Mouse (Mus musculus) ES-E14 (cell line): ENCODE data around the gene Dapk2. TPM values are rescaled to one million over a fixed set of nuclear protein-coding genes. Genes with fewer than 3 reads are reported as not detected.

Experiments
- DNase-seq: peaks from one replicate; pipeline ENCODE4 v3.0.0-alpha.2; 2013; ENCODE audit warnings: low read depth, low spot score
- H3K27ac ChIP-seq: 2 replicates; pipeline ENCODE4 v1.5.1; 2012; ENCODE audit warnings: low read depth, mild to moderate bottlenecking, low read length, moderate library complexity, mixed read lengths; ENCODE audit not compliant: poor library complexity, insufficient read depth, severe bottlenecking
- H3K36me3 ChIP-seq: 2 replicates; pipeline ENCODE4 v1.6.1; 2012; ENCODE audit warnings: mild to moderate bottlenecking, low read length, moderate library complexity, mixed read lengths; ENCODE audit not compliant: control insufficient read depth, poor library complexity, insufficient read depth, severe bottlenecking
- H3K4me1 ChIP-seq, 2 experiments: fragments of 150-350 bp in 1 of 2; sonication (generic) in 1 of 2; 2 replicates each; pipeline ENCODE4 v1.6.1; 2012; ENCODE audit warnings: low read length in 2 of 2, mild to moderate bottlenecking in 1 of 2, mixed read lengths in 1 of 2; ENCODE audit not compliant: control insufficient read depth in 2 of 2, insufficient read depth in 2 of 2, poor library complexity in 1 of 2
- H3K4me3 ChIP-seq, 2 experiments: fragments of 150-350 bp in 1 of 2; sonication (generic) in 1 of 2; 2 replicates each; pipeline ENCODE4 v1.5.1; 2012; ENCODE audit warnings: low read length in 2 of 2, low read depth in 1 of 2, mild to moderate bottlenecking in 1 of 2, mixed read lengths in 1 of 2; ENCODE audit not compliant: insufficient read depth in 1 of 2, poor library complexity in 1 of 2, severe bottlenecking in 1 of 2
- H3K9ac ChIP-seq: 2 replicates; pipeline ENCODE4 v1.6.1; 2012; ENCODE audit warnings: low read depth, mild to moderate bottlenecking, low read length, mixed read lengths; ENCODE audit not compliant: poor library complexity, insufficient read depth, severe bottlenecking
- H3K9me3 ChIP-seq: fragments of 150-350 bp; sonication (generic); 2 replicates; pipeline ENCODE4 v1.6.1; 2012; ENCODE audit warnings: low read depth, mild to moderate bottlenecking, low read length; ENCODE audit not compliant: control insufficient read depth, insufficient read depth
- CHD2 ChIP-seq: IDR thresholded peaks from 2 replicates; pipeline ENCODE4 v1.6.1; 2014; ENCODE audit warnings: mild to moderate bottlenecking, low read depth, low read length, inconsistent platforms
- HCFC1 ChIP-seq: IDR thresholded peaks from 2 replicates; pipeline ENCODE4 v1.6.1; 2012; ENCODE audit warnings: low read length, inconsistent platforms, borderline replicate concordance; ENCODE audit not compliant: insufficient read depth
- MAFK ChIP-seq: IDR thresholded peaks from 2 replicates; pipeline ENCODE4 v1.6.1; 2014; ENCODE audit warnings: mild to moderate bottlenecking, low read depth, low read length, inconsistent platforms; ENCODE audit not compliant: insufficient read depth
- ZC3H11A ChIP-seq: IDR thresholded peaks from 2 replicates; pipeline ENCODE4 v1.6.1; 2012; ENCODE audit warnings: low read depth, mild to moderate bottlenecking, inconsistent platforms, low read length, borderline replicate concordance
- ZNF384 ChIP-seq: IDR thresholded peaks from 2 replicates; pipeline ENCODE4 v1.6.1; 2012; ENCODE audit warnings: low read depth, low read length, inconsistent platforms
- in situ Hi-C, 2 experiments: fragments of 600-800 bp; cut with MboI; formaldehyde crosslinking; loops; one replicate each; pipeline ENCODE4 v1.15.1; 2025; ENCODE audit warnings: low sequenced_read_pairs in 2 of 2, inconsistent platforms in 1 of 2; ENCODE audit not compliant: unreplicated experiment in 2 of 2
- total RNA-seq: library from RNA; depleted of rRNA; stranded (reverse); fragments of 300-350 nt; gene quantifications from 2 replicates; pipeline ENCODE4 v1.2.3, GENCODE M21; 2012

The Dapk2 gene
- total RNA-seq, 1 experiment = 1.2 TPM

GRCm38 (mm10) chr9:66263701-66264100, 105.7 kb downstream of the Dapk2 start:
- Histone ChIP-seq H3K4me3 (no peak overlapping the region), H3K9me3 (no peaks in the 10 kb centered on the region), H3K36me3 (no peaks in the 10 kb centered on the region), H3K4me1 (peaks cover 0 to 4% of the 10 kb centered on the region in 2 experiments; a peak in 2 of 4 replicates), H3K9ac (no peak overlapping the region), H3K27ac (no peak overlapping the region)
- in situ Hi-C loops = no loop called here
- no peak for TF ChIP-seq HCFC1
- no peak for TF ChIP-seq CHD2
- no peak for TF ChIP-seq MAFK
- no peak for TF ChIP-seq ZC3H11A
- TF ChIP-seq ZNF384 = no peak
- DNase-seq = no peak

DNA sequence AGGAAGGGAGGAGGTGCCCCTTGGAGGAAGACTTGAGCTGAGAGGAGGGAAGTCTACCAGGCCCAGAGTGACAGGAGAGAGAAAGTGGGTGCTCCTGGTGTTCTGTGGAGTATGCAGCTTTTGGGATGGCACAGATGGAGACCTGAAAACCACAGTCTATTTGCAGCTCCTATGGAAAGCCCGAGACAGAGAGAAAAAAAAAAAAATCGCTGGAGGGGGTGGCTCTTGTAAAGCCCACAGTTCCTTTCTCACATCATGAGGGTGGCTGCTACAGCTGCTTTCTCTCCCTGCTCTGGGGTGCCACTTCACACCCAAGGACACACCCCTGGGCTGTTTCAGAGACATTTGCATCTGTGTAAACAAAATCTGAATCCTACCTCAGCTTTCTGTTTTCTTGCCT, 107.6 kb downstream of the Dapk2 start:
- H3K27ac ChIP-seq = no peak overlapping the region
- no peak for DNase-seq
- no peaks in the 10 kb centered on the region for H3K36me3 ChIP-seq
- no peaks in the 10 kb centered on the region for H3K9me3 ChIP-seq
- TF ChIP-seq HCFC1 = no peak
- TF ChIP-seq CHD2 = no peak
- TF ChIP-seq MAFK = no peak
- H3K4me3 ChIP-seq = no peak overlapping the region
- H3K4me1 ChIP-seq = peaks cover 0 to 4% of the 10 kb centered on the region in 2 experiments; a peak in 2 of 4 replicates
- in situ Hi-C loops = no loop called here
- no peak overlapping the region for H3K9ac ChIP-seq

DNA sequence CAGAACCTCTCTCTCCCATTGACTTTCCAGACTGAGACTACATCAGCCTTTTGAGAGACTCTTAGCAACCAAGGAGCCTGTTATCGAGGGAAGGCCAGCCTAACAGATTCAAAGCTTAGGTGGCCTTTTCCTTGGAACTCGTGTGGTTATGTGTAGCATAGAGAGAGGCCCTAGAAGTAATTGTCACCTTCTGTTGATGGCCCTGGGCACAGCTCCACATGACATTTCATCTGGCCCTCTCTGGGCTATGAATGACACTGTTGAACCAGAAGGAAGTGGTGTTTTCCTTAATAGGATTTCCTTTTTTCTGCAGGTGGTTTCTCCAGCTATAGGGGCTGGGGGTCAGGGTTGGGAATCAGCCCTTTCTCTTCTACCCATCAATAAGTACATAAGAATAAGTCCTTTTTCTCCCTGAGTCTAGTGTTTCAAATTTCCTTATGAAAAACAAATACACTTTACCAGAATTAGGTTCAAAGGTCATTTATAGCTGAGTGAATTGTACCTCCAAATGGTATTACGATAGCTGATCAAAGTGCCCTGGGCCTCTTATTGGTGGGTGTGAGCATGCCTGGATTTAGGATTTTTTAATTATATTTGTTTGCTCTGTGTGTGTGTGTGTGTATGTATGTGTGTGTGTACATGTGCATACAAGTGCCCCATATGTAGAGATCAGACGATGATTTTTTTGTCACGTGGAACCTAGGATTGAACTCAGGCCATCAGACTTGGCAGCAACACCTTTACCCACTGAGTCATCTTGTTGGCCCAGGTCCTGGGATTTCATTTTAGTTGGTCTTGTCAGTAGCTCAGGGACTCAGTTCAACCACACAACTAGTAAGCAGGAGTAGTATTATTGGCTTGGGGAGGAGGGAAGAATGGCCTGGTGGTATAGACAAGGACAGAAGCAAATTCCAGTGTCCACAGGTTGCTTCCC, 108.5 kb downstream of the Dapk2 start:
- in situ Hi-C loops = no loop called here
- Histone ChIP-seq H3K4me3 (no peak overlapping the region), H3K27ac (no peak overlapping the region), H3K36me3 (no peaks in the 10 kb centered on the region), H3K4me1 (peaks cover 0 to 5% of the 10 kb centered on the region in 2 experiments; a peak in 2 of 4 replicates), H3K9ac (no peak overlapping the region), H3K9me3 (no peaks in the 10 kb centered on the region)
- DNase-seq = no peak
- TF ChIP-seq ZC3H11A = no peak

DNA sequence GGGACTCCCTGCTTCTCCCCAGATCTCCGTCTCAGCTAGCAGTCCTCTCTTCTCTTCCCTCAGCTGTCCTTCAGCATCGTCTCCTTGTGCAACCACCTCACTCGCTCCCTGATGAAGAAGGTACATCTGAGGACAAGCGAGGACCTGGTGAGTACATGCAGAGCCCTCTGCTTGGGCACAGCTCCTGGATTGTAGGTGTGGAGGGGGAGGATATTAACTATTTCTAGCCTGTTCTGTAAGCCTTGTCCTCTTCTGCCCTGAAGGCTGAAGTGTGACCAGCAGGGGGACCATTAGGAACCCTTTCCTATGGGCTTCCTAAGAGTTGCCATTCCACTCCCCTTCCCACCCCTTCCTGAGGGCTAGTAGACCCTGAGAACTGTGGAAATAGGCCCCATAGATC, 110.8 kb downstream of the Dapk2 start:
- Histone ChIP-seq H3K9ac (no peak overlapping the region), H3K4me3 (no peak overlapping the region), H3K9me3 (no peaks in the 10 kb centered on the region), H3K4me1 (peaks cover 0 to 9% of the 10 kb centered on the region in 2 experiments; a peak in 2 of 4 replicates), H3K27ac (no peak overlapping the region), H3K36me3 (no peaks in the 10 kb centered on the region)
- in situ Hi-C loops = no loop called here
- no peak for DNase-seq
- TF ChIP-seq HCFC1 (no peak), MAFK (no peak), ZNF384 (no peak), ZC3H11A (no peak), CHD2 (no peak)
